Comparison of ENCODE assay signal across 21 mouse cellular contexts in genomic region chr10:8580298-8580697, GRCm38 (mm10).
DNase-seq lines count a peak whose midpoint lies in the region; ATAC-seq lines count a peak whose summit lies in the region.
"Had no signal": no experiment of that assay in that cellular context is flagged by ENCODE, and none has a peak within 500 bp of the region (broad histone marks: within the 10 kb centered on the region; RNA-seq: fewer than 3 reads in every experiment).

No protein-coding gene starts in this region.

- 0 out of 2 replicates have a peak, but pooled peaks cover 3% of the 10 kb centered on the region for H3K4me1 ChIP-seq in midbrain, embryonic 13.5 days (replicated peaks)
- 0 out of 2 replicates have a peak, but pooled peaks cover 8% of the 10 kb centered on the region for H3K4me1 ChIP-seq in midbrain, embryonic 10.5 days
- H3K4me1 ChIP-seq: embryonic facial prominence, embryonic 12.5 days; forebrain, embryonic 13.5 days; forebrain, embryonic 15.5 days had no signal

- H3K27me3 ChIP-seq in midbrain, embryonic 13.5 days, result no peaks in the 10 kb centered on the region
- H3K27me3 ChIP-seq in midbrain, embryonic 10.5 days (ENCODE audit: low read depth, poor library complexity, severe bottlenecking), result no peaks in the 10 kb centered on the region
- H3K27me3 ChIP-seq: embryonic facial prominence, embryonic 12.5 days; forebrain, embryonic 13.5 days; forebrain, embryonic 15.5 days; Patski had no signal

- H3K9ac ChIP-seq in midbrain, embryonic 13.5 days (replicated peaks), result no peak overlapping the region
- H3K9ac ChIP-seq: embryonic facial prominence, embryonic 12.5 days; forebrain, embryonic 13.5 days; forebrain, embryonic 15.5 days; forebrain, postnatal 0 days had no signal

- H3K4me3 ChIP-seq in midbrain, embryonic 13.5 days (replicated peaks), result no peak overlapping the region
- H3K4me3 ChIP-seq in midbrain, embryonic 10.5 days, result no peak overlapping the region
- H3K4me3 ChIP-seq: embryonic facial prominence, embryonic 10.5 days; embryonic facial prominence, embryonic 12.5 days; forebrain, embryonic 13.5 days; forebrain, embryonic 15.5 days had no signal

- H3K27ac ChIP-seq in midbrain, embryonic 13.5 days, result no peak overlapping the region
- H3K27ac ChIP-seq in midbrain, embryonic 10.5 days (replicated peaks), result no peak overlapping the region
- H3K27ac ChIP-seq: embryonic facial prominence, embryonic 10.5 days; embryonic facial prominence, embryonic 12.5 days; forebrain, embryonic 13.5 days; forebrain, embryonic 15.5 days had no signal

- no peak overlapping the region for H3K4me2 ChIP-seq in midbrain, embryonic 13.5 days (replicated peaks)
- H3K4me2 ChIP-seq: embryonic facial prominence, embryonic 12.5 days; forebrain, embryonic 13.5 days; forebrain, embryonic 15.5 days had no signal

- no peak for ATAC-seq in midbrain, embryonic 13.5 days
- ATAC-seq: activated CD4-positive, CD25-positive, alpha-beta regulatory T cell, adult 4 months; forebrain, embryonic 13.5 days; forebrain, embryonic 15.5 days; forebrain, postnatal 0 days; Patski had no signal

- DNase-seq in ES-CJ7 (ENCODE audit: low read depth, low spot score) (peak; percentile 4), R1 (ENCODE audit: low read depth, low spot score) (peak; percentile 73)
- no peak for DNase-seq in midbrain, embryonic 10.5 days (ENCODE audit: low spot score)
- no peak for DNase-seq in gastrocnemius, adult 18-20 months (ENCODE audit: low spot score)
- DNase-seq: adrenal gland, adult 8-10 months; adrenal gland, postnatal 14 days; adrenal gland, postnatal 36 days; cerebellum, adult 11-12 months; cerebellum, adult 2 months; cerebellum, adult 9-10 months; cerebellum, postnatal 10 days; cerebellum, postnatal 25 days; forebrain, postnatal 0 days had no signal

- H3K36me3 ChIP-seq in midbrain, embryonic 13.5 days, result no peaks in the 10 kb centered on the region
- H3K36me3 ChIP-seq in midbrain, embryonic 10.5 days, result no peaks in the 10 kb centered on the region
- H3K36me3 ChIP-seq: embryonic facial prominence, embryonic 10.5 days; embryonic facial prominence, embryonic 12.5 days; forebrain, embryonic 15.5 days; G1E had no signal

- no peaks in the 10 kb centered on the region for H3K9me3 ChIP-seq in midbrain, embryonic 13.5 days
- no peaks in the 10 kb centered on the region for H3K9me3 ChIP-seq in midbrain, embryonic 10.5 days (replicated peaks)
- H3K9me3 ChIP-seq: embryonic facial prominence, embryonic 10.5 days; embryonic facial prominence, embryonic 12.5 days; forebrain, embryonic 13.5 days; forebrain, embryonic 15.5 days had no signal

- 95% methylated on average over 2 of the region's 2 CpGs for WGBS in midbrain, embryonic 13.5 days
- 88% methylated on average over 2 of the region's 2 CpGs for WGBS in midbrain, embryonic 10.5 days

Comparison
In these comparisons a context has a peak if more than half of its experiments do, and no peak if none do; other contexts are left out.
1. DNase-seq: peak in ES-CJ7 (single experiment) and R1 (single experiment); none in midbrain, embryonic 10.5 days (single experiment) and gastrocnemius, adult 18-20 months (single experiment).